15 mouse cellular contexts compared by ENCODE assay signal in genomic region chr1:137846857-137847256, GRCm38 (mm10).
"Had no signal": no experiment of that assay in that cellular context is flagged by ENCODE, and none has a peak within 500 bp of the region (broad histone marks: within the 10 kb centered on the region; RNA-seq: fewer than 3 reads in every experiment).

No protein-coding gene starts in this region.

- H3K36me3 ChIP-seq: limb, embryonic 12.5 days; limb, embryonic 15.5 days; lung, embryonic 15.5 days; midbrain, embryonic 10.5 days had no signal

- H3K4me1 ChIP-seq: limb, embryonic 12.5 days; limb, embryonic 15.5 days; megakaryocyte, embryonic 14.5 days; midbrain, embryonic 10.5 days had no signal

- H3K27me3 ChIP-seq: limb, embryonic 12.5 days; limb, embryonic 15.5 days; lung, embryonic 15.5 days; megakaryocyte, embryonic 14.5 days had no signal

- H3K27ac ChIP-seq: kidney, postnatal 0 days; layer of hippocampus, adult 2 months; limb, embryonic 12.5 days; limb, embryonic 15.5 days; liver, embryonic 14.5 days; lung, embryonic 15.5 days; midbrain, embryonic 10.5 days had no signal

- H3K9me3 ChIP-seq: limb, embryonic 12.5 days; limb, embryonic 15.5 days; lung, embryonic 15.5 days; megakaryocyte, embryonic 14.5 days; midbrain, embryonic 10.5 days had no signal

- H3K4me3 ChIP-seq: layer of hippocampus, adult 2 months; limb, embryonic 12.5 days; limb, embryonic 15.5 days; lung, embryonic 15.5 days; megakaryocyte, embryonic 14.5 days; midbrain, embryonic 10.5 days had no signal

- H3K9ac ChIP-seq: limb, embryonic 12.5 days; limb, embryonic 15.5 days; liver, embryonic 14.5 days; liver, postnatal 0 days; lung, embryonic 15.5 days had no signal

- H3K4me2 ChIP-seq: limb, embryonic 12.5 days; limb, embryonic 15.5 days; liver, embryonic 11.5 days; lung, embryonic 15.5 days had no signal

- ATAC-seq: liver, postnatal 0 days had no signal

- DNase-seq: kidney, postnatal 25 days; liver, postnatal 0 days; lung, postnatal 10 days; lung, postnatal 36 days; thymus, adult 18-20 months; thymus, postnatal 36 days had no signal
